Comparison of ENCODE assay signal across 8 mouse cellular contexts in genomic region chr3:96696198-96696765, GRCm38 (mm10). TPM values are rescaled to one million over a fixed set of nuclear protein-coding genes. Genes with fewer than 3 reads are reported as not detected.
A peak's percentile ranks its signal among the peaks of the same experiment; 100 is the strongest.
DNase-seq lines count a peak whose midpoint lies in the region; ATAC-seq lines count a peak whose summit lies in the region.

TSS of gene Pias3 (plus strand) at chr3:96696384.

- peak; percentile 76 for ATAC-seq in hindbrain, embryonic 11.5 days (ENCODE audit: low FRiP score)

- peak within 1 kb of the TSS; percentile 94 for H3K27ac ChIP-seq in hindbrain, embryonic 11.5 days (ENCODE audit: low read depth, low read length)

- peak; percentile 93 for DNase-seq in Muller cell, postnatal 12 days (ENCODE audit: inconsistent ontology term)
- DNase-seq in cerebellum, adult 8-10 months: peak; percentile 42
- DNase-seq in forelimb bud, embryonic 11.5 days (ENCODE audit: low read depth, low spot score): peak; percentile 80
- peak; percentile 82 for DNase-seq in hindbrain, embryonic 11.5 days (ENCODE audit: low spot score)
- peak in 1 of 2 experiments; percentile 26 for DNase-seq in layer of hippocampus, postnatal 25 days (ENCODE audit: extremely low spot score in 1 of 2, low spot score in 1 of 2)
- peak; percentile 90 to 95 for DNase-seq in lung, postnatal 4 days
- DNase-seq in retina, postnatal 1 day: peak; percentile 91
- DNase-seq in urinary bladder, adult 2 months (ENCODE audit: low spot score): peak; percentile 79

- H3K9ac ChIP-seq in hindbrain, embryonic 11.5 days (ENCODE audit: low read depth, low read length): peak within 1 kb of the TSS; percentile 87

- no peaks in the 10 kb centered on the region for H3K9me3 ChIP-seq in hindbrain, embryonic 11.5 days (ENCODE audit: control insufficient read depth, low read length)

- WGBS in hindbrain, embryonic 11.5 days: 0% methylated on average over 35 of the region's 35 CpGs

- H3K4me3 ChIP-seq in hindbrain, embryonic 11.5 days (ENCODE audit: low read depth, low read length): peak within 1 kb of the TSS; percentile 77

- H3K36me3 ChIP-seq in hindbrain, embryonic 11.5 days (ENCODE audit: control insufficient read depth, insufficient read depth, low read length): no peaks in the 10 kb centered on the region

- H3K4me1 ChIP-seq in hindbrain, embryonic 11.5 days (replicated peaks; ENCODE audit: control insufficient read depth, insufficient read depth, low read length): 0 out of 2 replicates have a peak, but pooled peaks cover 3% of the 10 kb centered on the region

- H3K27me3 ChIP-seq in hindbrain, embryonic 11.5 days (ENCODE audit: control insufficient read depth, insufficient read depth, low read length): no peaks in the 10 kb centered on the region

- H3K4me2 ChIP-seq in hindbrain, embryonic 11.5 days (replicated peaks; ENCODE audit: low read depth, low read length): peak within 1 kb of the TSS; percentile 70

RNA-seq across cellular contexts. Expression of gene Pias3, which starts in this region (rescaled TPM):
- polyA plus RNA-seq in hindbrain, embryonic 11.5 days (2014; fragmentation: Nextera tagmentation; extraction: Ambion mirVana): 25.2 and 28.2 TPM in 2 replicates
- total RNA-seq in layer of hippocampus, postnatal 25 days (2021): 10 to 100 TPM; 24.6 to 27.0 TPM
- 45.8 and 47.6 TPM in 2 replicates for polyA plus RNA-seq in urinary bladder, adult 2 months (2012; rRNA removed)
